Mouse (Mus musculus) cerebellum, adult 9-11 months (tissue): ENCODE measurements around the gene Nop16.

ENCODE experiments used
- DNase-seq: peaks from one replicate; pipeline ENCODE4 v3.0.0; 2022

Gene Nop16

GRCm38 (mm10) chr13:54559656-54560055 is 30.2 kb downstream of the Nop16 start:
- DNase-seq: no peak

- DNase-seq: peak; percentile 30
Observed at GRCm38 (mm10) chr13:54557652-54558051, 32.2 kb downstream of the Nop16 start.

- DNase-seq: peak; percentile 97
Observed at GRCm38 (mm10) chr13:54556796-54557195, 33.1 kb downstream of the Nop16 start.

- no peak for DNase-seq
Observed at GRCm38 (mm10) chr13:54556176-54556575, 33.7 kb downstream of the Nop16 start.

- no peak for DNase-seq
Observed at GRCm38 (mm10) chr13:54548036-54548435, 41.9 kb downstream of the Nop16 start.
